Mouse (Mus musculus) inflammation-experienced regulatory T-cells, adult 16 weeks (primary cell): ENCODE measurements around the gene Lsmem1. TPM values are rescaled to one million over a fixed set of nuclear protein-coding genes. Genes with fewer than 3 reads are reported as not detected.

Experiments used
- polyA plus RNA-seq: library from polyadenylated mRNA; unstranded; fragments of 100-300 nt; shearing (Covaris generic); gene quantifications from one replicate; pipeline ENCODE4 v1.2.1, GENCODE M21; 2017

Lsmem1 gene
- not detected for polyA plus RNA-seq

GRCm38 (mm10) chr12:40199302-40199701, at the start of gene Lsmem1:
Gene Lsmem1, minus strand, starts transcription at chr12:40199490.

DNA sequence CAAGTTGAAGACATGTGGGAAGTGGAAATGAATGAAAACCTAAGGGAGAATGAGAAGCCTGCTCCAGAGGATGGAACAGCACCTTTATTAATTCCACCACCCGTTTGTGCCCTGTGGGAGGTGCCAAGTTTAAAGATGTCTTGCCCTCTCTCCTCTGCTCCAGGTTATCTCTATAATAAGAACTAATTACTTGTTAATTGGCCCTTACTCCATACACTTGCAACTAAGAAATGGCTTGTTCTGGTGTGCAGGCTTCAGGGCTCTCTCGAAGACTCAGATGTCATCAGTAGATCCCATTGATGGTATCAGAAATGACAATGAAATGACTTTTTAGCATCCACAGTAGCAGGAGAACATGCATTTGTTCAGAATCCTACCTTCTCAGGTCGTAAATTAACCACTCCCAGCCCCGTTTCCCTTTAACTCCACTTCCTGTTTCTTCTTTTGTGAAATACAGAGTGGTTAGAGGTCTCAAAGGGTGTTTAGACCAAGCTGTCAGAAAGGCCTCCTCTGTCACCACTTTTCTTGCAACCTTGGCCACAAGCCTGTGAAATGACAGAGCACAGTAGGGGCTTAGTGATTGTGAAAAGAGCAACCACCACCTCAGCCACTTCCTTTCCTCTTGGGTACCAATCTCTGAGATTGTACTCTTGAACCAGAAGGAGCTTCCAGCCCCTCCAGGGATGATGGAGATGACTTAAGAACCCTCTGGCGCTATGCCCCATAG, 49.3 kb upstream of the Lsmem1 start, which contains the start of gene Ifrd1:
TSS of gene Ifrd1 (minus strand) at position 51 of the 727 bp plus-strand sequence.

GRCm38 (mm10) chr12:40133573-40134271, 65.6 kb downstream of the Lsmem1 start, which contains the start of gene Scin:
Gene Scin, minus strand, starts transcription at chr12:40134228.

Other genes with a start within 250 kb of the Lsmem1 start
- 67.9 TPM for gene Arl4a, start 161.5 kb downstream of the Lsmem1 start, polyA plus RNA-seq
- 3.4 TPM for gene Scin, start 65.3 kb downstream of the Lsmem1 start, polyA plus RNA-seq
- gene Ifrd1, start 49.0 kb upstream of the Lsmem1 start, polyA plus RNA-seq = 101 TPM
- 36.5 TPM for gene Zfp277, start 246.4 kb upstream of the Lsmem1 start, polyA plus RNA-seq
- 1.3 TPM for gene Dock4, start 246.5 kb upstream of the Lsmem1 start, polyA plus RNA-seq